20 mouse cellular contexts compared by ENCODE assay signal in genomic region chr7:67213589-67213988, GRCm38 (mm10). TPM values are rescaled to one million over a fixed set of nuclear protein-coding genes. Genes with fewer than 3 reads are reported as not detected.
DNase-seq lines count a peak whose midpoint lies in the region; TF ChIP-seq lines count a peak whose summit lies in the region.
"Had no signal": no experiment of that assay in that cellular context is flagged by ENCODE, and none has a peak within 500 bp of the region (broad histone marks: within the 10 kb centered on the region; RNA-seq: fewer than 3 reads in every experiment).

No protein-coding gene starts in this region.

- intact Hi-C loops in heart, postnatal 36 days (cut with DNase I): no loop called here

- no peaks in the 10 kb centered on the region for H3K9me3 ChIP-seq in hindbrain, embryonic 10.5 days
- H3K9me3 ChIP-seq: forebrain, embryonic 10.5 days; forebrain, embryonic 13.5 days; heart, embryonic 10.5 days; heart, embryonic 13.5 days; hindbrain, embryonic 13.5 days; intestine, embryonic 15.5 days had no signal

- peak overlapping the region; percentile 37; the same call in 1 of the 2 replicates for H3K27ac ChIP-seq in small intestine, adult 2 months (ENCODE audit: insufficient read depth, low read depth, low read length)
- H3K27ac ChIP-seq in hindbrain, embryonic 10.5 days: no peak overlapping the region
- H3K27ac ChIP-seq: forebrain, embryonic 10.5 days; forebrain, embryonic 13.5 days; heart, adult 2 months; heart, embryonic 10.5 days; heart, embryonic 13.5 days; hindbrain, embryonic 13.5 days; intestine, embryonic 15.5 days had no signal

- H3K36me3 ChIP-seq in small intestine, adult 2 months (ENCODE audit: control insufficient read depth, insufficient read depth, low read length): no peaks in the 10 kb centered on the region
- H3K36me3 ChIP-seq in hindbrain, embryonic 10.5 days: no peaks in the 10 kb centered on the region
- H3K36me3 ChIP-seq: forebrain, embryonic 10.5 days; heart, embryonic 10.5 days; heart, embryonic 13.5 days; hindbrain, embryonic 13.5 days; intestine, embryonic 15.5 days had no signal

- WGBS in small intestine, adult 2 months: 79% methylated on average over 1 of the region's 1 CpGs
- WGBS in hindbrain, embryonic 10.5 days: 87% methylated on average over 1 of the region's 1 CpGs

- no peak for TF ChIP-seq CTCF in small intestine, adult 2 months (IDR thresholded peaks at IDR 0.05; ENCODE audit: extremely low read depth, insufficient read length, insufficient replicate concordance, low read depth, low read length)

- DNase-seq in heart, adult 11 months: peak; percentile 40
- DNase-seq in heart, postnatal 36 days: no peak
- DNase-seq in testis, postnatal 10 days (ENCODE audit: low spot score): peak; percentile 10
- no peak for DNase-seq in testis, postnatal 14 days (ENCODE audit: low spot score)
- no peak for DNase-seq in hindbrain, embryonic 10.5 days (ENCODE audit: low spot score)
- DNase-seq: adrenal gland, adult 8-10 months; adrenal gland, postnatal 25 days; cerebellum, adult 18-20 months; cerebellum, adult 9-10 months; cerebellum, postnatal 14 days; gastrocnemius, postnatal 25 days; heart, adult 2 months; heart, postnatal 14 days had no signal

- peaks cover 21% of the 10 kb centered on the region; the same call in 1 of the 2 replicates for H3K4me1 ChIP-seq in small intestine, adult 2 months (ENCODE audit: control insufficient read depth, insufficient read depth, insufficient read length, low read length)
- H3K4me1 ChIP-seq in hindbrain, embryonic 10.5 days (replicated peaks): peaks cover 34% of the 10 kb centered on the region
- H3K4me1 ChIP-seq: forebrain, embryonic 13.5 days; intestine, embryonic 15.5 days had no signal

- H3K27me3 ChIP-seq in small intestine, adult 2 months (ENCODE audit: control insufficient read depth, insufficient read depth, low read length): no peaks in the 10 kb centered on the region
- no peaks in the 10 kb centered on the region for H3K27me3 ChIP-seq in hindbrain, embryonic 10.5 days (ENCODE audit: insufficient read depth, poor library complexity, severe bottlenecking)
- H3K27me3 ChIP-seq: forebrain, embryonic 13.5 days; heart, embryonic 13.5 days; hindbrain, embryonic 13.5 days; intestine, embryonic 15.5 days had no signal

- no peak overlapping the region for H3K4me3 ChIP-seq in small intestine, adult 2 months (ENCODE audit: low read depth, low read length)
- no peak overlapping the region for H3K4me3 ChIP-seq in hindbrain, embryonic 10.5 days
- H3K4me3 ChIP-seq: forebrain, embryonic 10.5 days; forebrain, embryonic 13.5 days; heart, adult 2 months; heart, embryonic 10.5 days; heart, embryonic 13.5 days; hindbrain, embryonic 13.5 days; intestine, embryonic 15.5 days had no signal

- TF ChIP-seq POLR2A in small intestine, adult 2 months (IDR thresholded peaks at IDR 0.05; ENCODE audit: low read depth, low read length): no peak

RNA-seq across cellular contexts. Expression of gene Lysmd4, which starts 8.8 kb away (rescaled TPM):
- total RNA-seq in heart, postnatal 36 days (2021): 10 to 100 TPM; 15.3 to 17.8 TPM
- polyA plus RNA-seq in small intestine, adult 2 months (2012; rRNA removed): 5.8 and 13.0 TPM in 2 replicates
- 14.7 and 18.7 TPM in 2 replicates for polyA plus RNA-seq in hindbrain, embryonic 10.5 days (2016; fragmentation: Nextera tagmentation; extraction: Ambion mirVana)

Comparison
In these comparisons a context has a peak if more than half of its experiments do, and no peak if none do; other contexts are left out.
1. DNase-seq: peak in heart, adult 11 months (single experiment) and testis, postnatal 10 days (single experiment); none in heart, postnatal 36 days (0 of 2), testis, postnatal 14 days (single experiment) and hindbrain, embryonic 10.5 days (single experiment).